Mouse (Mus musculus): ENCODE data around the gene Rhbdl1. TPM values are rescaled to one million over a fixed set of nuclear protein-coding genes. Genes with fewer than 3 reads are reported as not detected.
"Not testable (repeated sequence)": the region's sequence is repeated elsewhere in the genome, so short reads cannot be mapped to it uniquely, and the experiment has no call there.

Gene Rhbdl1
- polyA plus RNA-seq, 1 experiment from 2014 or later, result 1.4 TPM

DNA sequence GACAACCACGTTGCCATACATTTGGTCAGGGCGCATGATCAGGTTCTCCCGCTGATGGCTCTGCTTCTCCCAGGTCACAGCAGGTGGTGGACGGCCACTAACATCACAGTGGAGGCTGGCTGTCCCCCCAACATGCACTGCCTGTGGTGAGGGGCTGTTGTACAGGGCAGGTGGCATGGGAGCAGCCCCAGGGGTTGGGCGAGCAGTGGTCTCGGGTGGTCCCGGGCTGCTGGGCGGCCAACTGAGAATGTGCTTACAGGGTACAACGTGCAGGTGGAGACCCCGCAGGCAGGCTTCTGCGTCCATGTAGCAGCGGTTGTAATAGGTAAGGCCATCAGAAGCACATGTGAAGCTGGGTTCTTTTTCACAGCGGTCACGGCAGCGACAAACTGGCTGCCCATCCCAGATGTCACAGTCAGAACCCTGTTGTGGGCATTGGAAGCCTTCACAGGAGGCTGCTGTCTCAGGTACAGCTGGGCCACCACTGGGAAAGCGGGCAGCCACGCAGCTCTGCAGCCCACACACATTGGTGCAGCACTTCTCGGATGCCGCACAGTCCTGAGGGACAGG, 41.6 kb upstream of the Rhbdl1 start:
- H3K36me3 ChIP-seq, result peaks cover 15% of the 10 kb centered on the region
- no peak overlapping the region for H3K4me2 ChIP-seq
- H3K9me3 ChIP-seq (replicated peaks), result no peaks in the 10 kb centered on the region
- ATAC-seq (replicated peaks; ENCODE audit: insufficient number of reproducible peaks, insufficient read depth, low FRiP score, low read depth), result no peak
- no peak overlapping the region for H3K27ac ChIP-seq
- peaks cover 26% of the 10 kb centered on the region for H3K4me1 ChIP-seq (replicated peaks)
- no peak overlapping the region for H3K9ac ChIP-seq
- no peaks in the 10 kb centered on the region for H3K27me3 ChIP-seq
- no peak overlapping the region for H3K4me3 ChIP-seq
- 92% methylated on average over 19 of the region's 19 CpGs for WGBS

DNA sequence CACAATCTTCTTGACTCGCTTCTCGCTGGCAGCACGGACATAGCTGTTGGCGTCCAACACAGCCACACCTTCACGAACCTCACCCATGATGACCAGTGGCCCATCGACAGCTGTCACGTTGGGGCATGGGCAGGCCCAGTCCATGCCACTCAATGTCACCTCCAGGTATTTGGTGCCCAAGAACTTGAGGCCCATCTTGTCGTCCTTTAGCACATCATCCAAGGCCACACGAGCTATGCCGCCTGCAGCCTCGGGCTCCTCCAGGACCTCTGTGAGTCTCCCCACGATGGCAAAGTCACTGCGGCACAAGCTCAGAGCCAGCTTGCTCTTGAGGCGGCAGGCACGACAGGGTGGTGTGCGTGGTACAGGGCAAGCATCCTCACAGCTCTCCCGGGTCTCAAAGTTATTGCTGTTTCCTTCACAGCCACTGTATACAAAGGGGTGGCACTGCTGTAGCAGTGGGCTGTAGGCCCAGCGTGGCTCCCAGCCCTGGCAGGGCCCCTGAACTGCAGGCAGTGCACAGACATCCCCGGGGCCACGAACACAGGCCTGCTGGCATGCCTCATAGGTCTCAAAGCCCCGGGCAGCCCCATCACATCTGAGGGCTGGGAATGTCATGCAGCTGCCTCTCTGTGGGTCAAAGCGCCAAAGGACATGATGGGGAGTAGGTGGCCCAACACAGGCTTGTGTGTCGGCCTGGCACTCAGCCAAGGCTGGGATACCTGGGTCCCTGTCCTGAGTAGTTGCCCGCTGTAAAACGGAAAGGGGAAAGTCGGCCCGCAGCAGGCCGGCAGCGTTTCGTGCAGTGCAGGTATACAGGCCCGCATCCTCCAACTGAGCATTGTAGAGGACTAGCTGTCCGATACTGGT, 40.9 kb upstream of the Rhbdl1 start:
- no peak overlapping the region for H3K9ac ChIP-seq
- H3K4me3 ChIP-seq, result no peak overlapping the region
- no peaks in the 10 kb centered on the region for H3K27me3 ChIP-seq
- H3K27ac ChIP-seq, result no peak overlapping the region
- H3K9me3 ChIP-seq (replicated peaks), result no peaks in the 10 kb centered on the region
- no peak overlapping the region for H3K4me2 ChIP-seq
- ATAC-seq (replicated peaks; ENCODE audit: insufficient number of reproducible peaks, insufficient read depth, low FRiP score, low read depth), result no peak
- peaks cover 9% of the 10 kb centered on the region; the same call in 1 of the 2 replicates for H3K36me3 ChIP-seq
- peaks cover 26% of the 10 kb centered on the region for H3K4me1 ChIP-seq (replicated peaks)
- WGBS, result 90% methylated on average over 32 of the region's 32 CpGs

- Histone ChIP-seq H3K9ac (no peak overlapping the region), H3K4me3 (0 out of 2 replicates have a peak overlapping the region, but pooled peaks have one; percentile 94), H3K4me1 (replicated peaks) (peaks cover 26% of the 10 kb centered on the region), H3K27ac (no peak overlapping the region), H3K27me3 (no peaks in the 10 kb centered on the region), H3K9me3 (replicated peaks) (no peaks in the 10 kb centered on the region), H3K4me2 (no peak overlapping the region), H3K36me3 (no peaks in the 10 kb centered on the region)
- 79% methylated on average over 3 of the region's 3 CpGs for WGBS
- no peak for ATAC-seq (replicated peaks; ENCODE audit: insufficient number of reproducible peaks, insufficient read depth, low FRiP score, low read depth)
Observed at GRCm38 (mm10) chr17:25877025-25877424, 39.9 kb upstream of the Rhbdl1 start.

GRCm38 (mm10) chr17:25876347-25876915, 39.3 kb upstream of the Rhbdl1 start:
- 76% methylated on average over 10 of the region's 10 CpGs for WGBS

GRCm38 (mm10) chr17:25875171-25876136, 38.4 kb upstream of the Rhbdl1 start:
- no peaks in the 10 kb centered on the region for H3K27me3 ChIP-seq
- peak; percentile 89 for ATAC-seq (replicated peaks; ENCODE audit: insufficient number of reproducible peaks, insufficient read depth, low FRiP score, low read depth)
- no peaks in the 10 kb centered on the region for H3K36me3 ChIP-seq
- peak overlapping the region; percentile 96 for H3K27ac ChIP-seq
- H3K9me3 ChIP-seq (replicated peaks), result no peaks in the 10 kb centered on the region
- peaks cover 26% of the 10 kb centered on the region for H3K4me1 ChIP-seq (replicated peaks)
- peak overlapping the region; percentile 94 for H3K4me3 ChIP-seq
- peak overlapping the region; percentile 81 for H3K9ac ChIP-seq
- 2% methylated on average over 59 of the region's 59 CpGs for WGBS
- H3K4me2 ChIP-seq, result peak overlapping the region; percentile 92

More at GRCm38 (mm10) chr17:25876347-25876915, 39.3 kb upstream of the Rhbdl1 start:
- H3K4me1 ChIP-seq (replicated peaks), result peaks cover 26% of the 10 kb centered on the region
- peak overlapping the region; percentile 81; the same call in 1 of the 2 replicates for H3K9ac ChIP-seq
- H3K4me2 ChIP-seq, result peak overlapping the region; percentile 92
- no peaks in the 10 kb centered on the region for H3K36me3 ChIP-seq
- H3K9me3 ChIP-seq (replicated peaks), result no peaks in the 10 kb centered on the region
- H3K27me3 ChIP-seq, result no peaks in the 10 kb centered on the region
- no peak overlapping the region for H3K27ac ChIP-seq
- H3K4me3 ChIP-seq, result peak overlapping the region; percentile 94
- ATAC-seq (replicated peaks; ENCODE audit: insufficient number of reproducible peaks, insufficient read depth, low FRiP score, low read depth), result no peak

GRCm38 (mm10) chr17:25874721-25875170, 37.7 kb upstream of the Rhbdl1 start, which contains the start of gene Mettl26:
Gene Mettl26 (plus strand): TSS chr17:25875074.
- Histone ChIP-seq H3K4me3 (peak within 1 kb of the TSS; percentile 94), H3K27ac (peak within 1 kb of the TSS; percentile 96), H3K27me3 (no peaks in the 10 kb centered on the region), H3K9ac (peak within 1 kb of the TSS; percentile 81), H3K9me3 (replicated peaks) (no peaks in the 10 kb centered on the region), H3K36me3 (no peaks in the 10 kb centered on the region), H3K4me1 (replicated peaks) (peaks cover 26% of the 10 kb centered on the region), H3K4me2 (peak within 1 kb of the TSS; percentile 92)
- peak; percentile 65 for ATAC-seq (replicated peaks; ENCODE audit: insufficient number of reproducible peaks, insufficient read depth, low FRiP score, low read depth)
- WGBS, result under 1% methylated on average over 25 of the region's 25 CpGs

DNA sequence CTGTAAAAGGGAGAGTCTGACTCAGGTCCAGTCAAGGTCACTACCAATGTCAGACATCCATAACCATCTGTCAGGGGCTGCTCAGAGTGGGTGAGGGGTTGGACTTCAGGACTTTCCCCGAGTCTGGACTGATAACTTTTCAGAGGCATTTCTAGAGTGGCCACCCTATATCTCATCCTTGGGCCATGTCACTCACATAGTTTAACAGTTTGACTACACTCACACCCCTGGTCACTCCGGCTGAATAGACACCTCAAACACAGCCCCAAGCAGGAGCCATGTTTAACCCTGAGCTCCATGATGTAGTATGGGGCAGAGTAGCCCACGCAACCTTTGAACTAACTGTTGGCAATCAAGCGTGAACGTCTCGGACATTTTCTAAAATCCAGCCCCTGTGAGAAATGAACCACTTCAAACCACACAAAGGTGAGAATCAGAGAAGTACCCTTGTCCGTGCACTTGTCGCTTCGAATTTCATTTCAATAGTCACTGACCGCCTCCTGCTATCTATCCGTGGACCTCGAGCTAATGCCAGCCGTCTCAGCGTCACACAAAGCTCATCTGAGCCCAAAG, 37.1 kb upstream of the Rhbdl1 start:
- H3K4me3 ChIP-seq, result peak overlapping the region; percentile 94
- H3K9me3 ChIP-seq (replicated peaks), result no peaks in the 10 kb centered on the region
- peak overlapping the region; percentile 96 for H3K27ac ChIP-seq
- 10% methylated on average over 14 of the region's 14 CpGs for WGBS
- H3K9ac ChIP-seq, result peak overlapping the region; percentile 54
- peaks cover 26% of the 10 kb centered on the region for H3K4me1 ChIP-seq (replicated peaks)
- no peaks in the 10 kb centered on the region for H3K27me3 ChIP-seq
- ATAC-seq (replicated peaks; ENCODE audit: insufficient number of reproducible peaks, insufficient read depth, low FRiP score, low read depth), result no peak
- H3K36me3 ChIP-seq, result no peaks in the 10 kb centered on the region
- peak overlapping the region; percentile 92 for H3K4me2 ChIP-seq

DNA sequence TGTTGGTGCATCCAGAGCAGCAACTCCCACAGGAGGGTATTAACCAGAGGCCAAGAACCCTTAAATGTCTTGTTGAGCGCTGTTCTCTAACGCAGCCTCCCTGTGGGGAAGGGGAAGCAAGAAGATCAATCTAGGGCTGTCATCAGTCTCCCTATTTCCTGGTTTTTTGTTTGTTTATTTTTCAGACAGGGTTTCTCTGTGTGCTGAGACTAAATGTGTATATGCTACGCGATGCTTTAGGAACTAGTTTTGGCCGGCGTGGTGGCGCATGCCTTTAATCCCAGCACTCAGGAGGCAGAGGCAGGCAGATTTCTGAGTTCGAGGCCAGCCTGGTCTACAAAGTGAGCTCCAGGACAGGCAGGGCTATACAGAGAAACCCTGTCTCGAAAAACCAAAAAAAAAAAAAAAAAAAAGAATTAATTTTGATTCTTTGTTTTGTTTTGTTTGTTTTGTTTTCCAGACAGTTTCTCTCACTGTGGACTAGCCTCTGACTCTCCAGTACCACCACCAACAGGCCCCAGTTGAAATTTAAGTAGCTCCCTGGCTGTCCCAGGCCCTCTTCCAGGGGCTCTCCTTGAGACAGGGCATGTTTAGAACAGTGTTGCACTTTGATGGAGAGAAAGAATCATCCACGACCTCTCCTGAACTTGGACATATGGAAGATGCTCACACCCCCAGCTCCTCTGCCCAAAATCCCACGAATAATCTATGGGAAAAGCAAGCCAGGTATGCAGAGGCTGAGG, 36.5 kb upstream of the Rhbdl1 start:
- Histone ChIP-seq H3K9ac (no peak overlapping the region), H3K4me1 (replicated peaks) (peaks cover 29% of the 10 kb centered on the region), H3K36me3 (no peaks in the 10 kb centered on the region), H3K27me3 (no peaks in the 10 kb centered on the region), H3K27ac (peak overlapping the region; percentile 96; the same call in 1 of the 2 replicates), H3K9me3 (replicated peaks) (no peaks in the 10 kb centered on the region), H3K4me2 (peak overlapping the region; percentile 92), H3K4me3 (peak overlapping the region; percentile 94)
- WGBS, result 74% methylated on average over 11 of the region's 11 CpGs
- ATAC-seq (replicated peaks; ENCODE audit: insufficient number of reproducible peaks, insufficient read depth, low FRiP score, low read depth), result no peak

DNA sequence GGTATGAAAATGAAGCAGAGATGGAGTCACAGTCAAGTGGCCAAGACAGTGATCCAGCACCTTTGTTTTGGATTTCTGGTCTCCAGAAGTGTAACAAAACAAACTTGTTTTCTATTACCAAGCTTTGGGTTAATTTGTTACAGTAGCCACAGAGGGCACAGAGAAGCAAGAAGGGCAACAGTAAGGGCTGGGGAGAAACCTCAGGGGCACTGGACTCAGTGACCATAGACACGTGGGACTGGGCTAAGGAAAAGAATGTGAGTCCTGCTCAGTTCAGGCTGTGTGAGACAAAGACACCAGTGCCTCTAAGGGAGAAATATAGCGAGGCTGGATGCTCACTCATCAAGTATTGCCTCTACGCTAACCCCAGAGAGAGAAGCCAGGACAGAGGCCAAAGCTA, 35.6 kb upstream of the Rhbdl1 start:
- Histone ChIP-seq H3K9ac (no peak overlapping the region), H3K4me1 (replicated peaks) (peaks cover 34% of the 10 kb centered on the region), H3K27ac (no peak overlapping the region), H3K9me3 (replicated peaks) (no peaks in the 10 kb centered on the region), H3K4me2 (no peak overlapping the region), H3K36me3 (no peaks in the 10 kb centered on the region), H3K27me3 (no peaks in the 10 kb centered on the region), H3K4me3 (no peak overlapping the region)
- 84% methylated on average over 3 of the region's 3 CpGs for WGBS
- ATAC-seq (replicated peaks; ENCODE audit: insufficient number of reproducible peaks, insufficient read depth, low FRiP score, low read depth), result no peak

- H3K27me3 ChIP-seq; H3K27ac ChIP-seq; H3K4me3 ChIP-seq; H3K36me3 ChIP-seq; H3K9ac ChIP-seq; H3K9me3 ChIP-seq (replicated peaks); H3K4me2 ChIP-seq; ATAC-seq (replicated peaks; ENCODE audit: insufficient number of reproducible peaks, insufficient read depth, low FRiP score, low read depth): not testable (repeated sequence)
- H3K4me1 ChIP-seq (replicated peaks), result peaks cover 36% of the 10 kb centered on the region
Observed at GRCm38 (mm10) chr17:25871566-25871965, 34.5 kb upstream of the Rhbdl1 start.

All from heart, embryonic 15.5 days (tissue).